ENCODE assay signal across 13 mouse cellular contexts in genomic region chrX:48140286-48140877, GRCm38 (mm10). TPM values are rescaled to one million over a fixed set of nuclear protein-coding genes. Genes with fewer than 3 reads are reported as not detected.
DNase-seq lines count a peak whose midpoint lies in the region; ATAC-seq lines count a peak whose summit lies in the region.
"Had no signal": no experiment of that assay in that cellular context is flagged by ENCODE, and none has a peak within 500 bp of the region (broad histone marks: within the 10 kb centered on the region; RNA-seq: fewer than 3 reads in every experiment).

No protein-coding gene starts in this region.

- no peak for DNase-seq in liver, embryonic 13.5 days
- DNase-seq in liver, result no peak
- peak; percentile 39 for DNase-seq in MEL-GATA-1-ER (ENCODE audit: extremely low read depth, low read depth)
- peak; percentile 35 to 42 for DNase-seq in lung, postnatal 4 days
- DNase-seq in layer of hippocampus, adult 8-10 months (ENCODE audit: low spot score in 2 of 2), result no peak
- DNase-seq in gastrocnemius, postnatal 36 days, result no peak
- DNase-seq: right cerebral cortex, postnatal 4 days had no signal

- intact Hi-C loops in gastrocnemius, postnatal 36 days (cut with DNase I), result no loop called here

- H3K9me3 ChIP-seq in liver, embryonic 13.5 days (replicated peaks), result no peaks in the 10 kb centered on the region
- H3K9me3 ChIP-seq in stomach, embryonic 16.5 days (replicated peaks; ENCODE audit: control insufficient read depth, low read length), result no peaks in the 10 kb centered on the region
- H3K9me3 ChIP-seq: heart, embryonic 13.5 days; limb, embryonic 10.5 days; midbrain, embryonic 13.5 days; neural tube, embryonic 15.5 days had no signal

- peaks cover 58% of the 10 kb centered on the region for H3K4me1 ChIP-seq in liver, embryonic 13.5 days (replicated peaks)
- no peaks in the 10 kb centered on the region for H3K4me1 ChIP-seq in stomach, embryonic 16.5 days (ENCODE audit: control insufficient read depth, insufficient read depth, low read length)
- H3K4me1 ChIP-seq: heart, embryonic 13.5 days; neural tube, embryonic 15.5 days had no signal

- no peak overlapping the region for H3K4me3 ChIP-seq in liver, embryonic 13.5 days (replicated peaks)
- H3K4me3 ChIP-seq in stomach, embryonic 16.5 days (replicated peaks; ENCODE audit: low read length), result no peak overlapping the region
- H3K4me3 ChIP-seq: heart, embryonic 13.5 days; limb, embryonic 10.5 days; midbrain, embryonic 13.5 days; neural tube, embryonic 15.5 days had no signal

- H3K27me3 ChIP-seq in liver, embryonic 13.5 days, result 0 out of 2 replicates have a peak, but pooled peaks cover 2% of the 10 kb centered on the region
- no peaks in the 10 kb centered on the region for H3K27me3 ChIP-seq in stomach, embryonic 16.5 days (ENCODE audit: control insufficient read depth, insufficient read depth, low read length)
- H3K27me3 ChIP-seq: midbrain, embryonic 13.5 days; neural tube, embryonic 15.5 days had no signal

- H3K9ac ChIP-seq in liver, embryonic 13.5 days, result no peak overlapping the region
- no peak overlapping the region for H3K9ac ChIP-seq in stomach, embryonic 16.5 days (ENCODE audit: low read length)
- H3K9ac ChIP-seq: heart, embryonic 13.5 days; midbrain, embryonic 13.5 days; neural tube, embryonic 15.5 days had no signal

- no peaks in the 10 kb centered on the region for H3K36me3 ChIP-seq in liver, embryonic 13.5 days
- H3K36me3 ChIP-seq in stomach, embryonic 16.5 days (ENCODE audit: control insufficient read depth, insufficient read depth, low read length), result no peaks in the 10 kb centered on the region
- H3K36me3 ChIP-seq: heart, embryonic 13.5 days; limb, embryonic 10.5 days; midbrain, embryonic 13.5 days; neural tube, embryonic 15.5 days had no signal

- H3K27ac ChIP-seq in liver, embryonic 13.5 days, result peak overlapping the region; percentile 37
- H3K27ac ChIP-seq in stomach, embryonic 16.5 days (ENCODE audit: low read length), result peak overlapping the region; percentile 67
- H3K27ac ChIP-seq: heart, embryonic 13.5 days; midbrain, embryonic 13.5 days; neural tube, embryonic 15.5 days had no signal

- no peak overlapping the region for H3K4me2 ChIP-seq in liver, embryonic 13.5 days
- H3K4me2 ChIP-seq in stomach, embryonic 16.5 days (ENCODE audit: low read depth, low read length), result no peak overlapping the region
- H3K4me2 ChIP-seq: heart, embryonic 13.5 days; neural tube, embryonic 15.5 days had no signal

- no peak for ATAC-seq in liver, embryonic 13.5 days (ENCODE audit: low read depth)
- ATAC-seq in stomach, embryonic 16.5 days (ENCODE audit: insufficient read depth, low FRiP score), result no peak
- no peak for ATAC-seq in inflammation-experienced regulatory T-cells, adult 6 months

- 12% methylated on average over 3 of the region's 3 CpGs for WGBS in liver, embryonic 13.5 days (ENCODE audit: insufficient replicate concordance)
- WGBS in stomach, embryonic 16.5 days, result 25% methylated on average over 3 of the region's 3 CpGs

RNA-seq across cellular contexts. Expression of gene Sash3, which starts 5.9 kb away (rescaled TPM):
- 6.6 and 6.7 TPM in 2 replicates for polyA plus RNA-seq in liver, embryonic 13.5 days (2015; fragmentation: Nextera tagmentation; extraction: Ambion mirVana)
- 4.3 and 5.0 TPM in 2 replicates for polyA plus RNA-seq in stomach, embryonic 16.5 days (2015; fragmentation: Nextera tagmentation; extraction: Ambion mirVana)
- 100 to 1,000 TPM; 303 to 376 (median 360) TPM for polyA plus RNA-seq in inflammation-experienced regulatory T-cells, adult 6 months (2017; shearing (Covaris generic))
- total RNA-seq in layer of hippocampus, adult 8-10 months (2022), result 1 to 10 TPM; 1.4 to 4.4 (median 2.6) TPM
- total RNA-seq in gastrocnemius, postnatal 36 days (2021), result under 1 TPM; 0.30 to 0.79 TPM

RNA-seq across cellular contexts. Expression of gene Xpnpep2, which starts 31.9 kb away (rescaled TPM):
- 0.10 TPM in 1 of 2 replicates, not detected in the other for polyA plus RNA-seq in liver, embryonic 13.5 days (2015; fragmentation: Nextera tagmentation; extraction: Ambion mirVana)
- 1.3 and 1.4 TPM in 2 replicates for polyA plus RNA-seq in stomach, embryonic 16.5 days (2015; fragmentation: Nextera tagmentation; extraction: Ambion mirVana)
- polyA plus RNA-seq in inflammation-experienced regulatory T-cells, adult 6 months (2017; shearing (Covaris generic)), result 1 to 10 TPM in 1 of 3 experiments, under 1 TPM in 2; 0.50 to 2.7 (median 0.71) TPM
- total RNA-seq in layer of hippocampus, adult 8-10 months (2022), result under 1 TPM in 3 of 4 experiments, not detected in 1; 0.12 to 0.30 (median 0.23) TPM
- total RNA-seq in gastrocnemius, postnatal 36 days (2021), result under 1 TPM; 0.64 to 0.77 TPM

Comparison
In these comparisons a context has a peak if more than half of its experiments do, and no peak if none do; other contexts are left out.
1. DNase-seq: peak in MEL-GATA-1-ER (single experiment) and lung, postnatal 4 days (2 of 2); none in liver, embryonic 13.5 days (single experiment), liver (single experiment), layer of hippocampus, adult 8-10 months (0 of 2) and gastrocnemius, postnatal 36 days (0 of 2).
2. RNA of gene Sash3, which starts 5.9 kb away (polyA plus RNA-seq): 303 to 376 TPM in inflammation-experienced regulatory T-cells, adult 6 months; 6.6 to 6.7 TPM in liver, embryonic 13.5 days and 4.3 to 5.0 TPM in stomach, embryonic 16.5 days; every median in the first group is over 10 times any median in the second.